In the genomic region with DNA sequence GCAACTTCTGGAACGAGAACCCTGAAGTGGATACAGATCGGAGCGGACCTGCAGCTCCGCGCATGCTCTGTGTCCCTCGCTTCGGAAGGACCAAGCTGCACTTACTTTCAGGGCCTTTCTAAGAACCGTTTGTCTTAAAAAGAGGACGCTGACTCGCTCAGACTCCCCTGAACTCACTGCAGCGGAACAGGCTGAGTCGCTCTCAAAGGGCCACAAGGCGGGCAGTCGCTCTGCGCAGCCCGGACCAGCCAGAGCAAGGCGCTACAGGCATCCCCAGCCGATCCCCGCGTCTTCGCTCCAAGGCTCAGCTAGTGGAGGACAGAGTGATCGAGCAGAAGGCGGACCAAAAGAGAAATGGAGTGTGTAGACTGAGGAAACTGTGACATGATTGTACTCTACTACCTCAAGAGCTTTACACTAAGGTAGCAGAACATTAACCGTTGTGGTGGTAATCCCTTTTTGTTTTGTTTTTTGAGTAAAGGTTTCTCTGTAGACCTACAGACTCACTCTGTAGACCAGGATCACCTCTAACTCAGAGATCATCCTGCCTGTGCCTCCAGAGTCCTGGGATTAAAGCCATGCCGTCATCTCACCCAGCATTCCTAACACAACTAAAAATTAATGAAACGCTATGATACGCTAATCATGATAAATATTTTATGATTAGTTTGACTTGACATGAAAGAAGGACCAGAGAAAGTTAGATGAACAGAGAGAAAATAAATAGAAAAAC, we compare ENCODE assay signal across 8 mouse cellular contexts. TPM values are rescaled to one million over a fixed set of nuclear protein-coding genes. Genes with fewer than 3 reads are reported as not detected.
DNase-seq lines count a peak whose midpoint lies in the region; ATAC-seq and TF ChIP-seq lines count a peak whose summit lies in the region.

Gene Fan1, minus strand, starts transcription at position 266 of the 733 bp plus-strand sequence.

- H3K27me3 ChIP-seq in MEL (ENCODE audit: control insufficient read depth in 1 of 2, insufficient read depth in 2 of 2, low read length in 2 of 2) = no peaks in the 10 kb centered on the region
- no peaks in the 10 kb centered on the region for H3K27me3 ChIP-seq in forebrain, embryonic 16.5 days (replicated peaks; ENCODE audit: control insufficient read depth, insufficient read depth, low read length)
- H3K27me3 ChIP-seq in neural tube, embryonic 15.5 days (replicated peaks) = no peaks in the 10 kb centered on the region

- intact Hi-C loops in heart, postnatal 36 days (cut with DNase I) = loop anchor here (5.0 kb wide), 1 partner anchor 87 kb away; the partner anchor contains the start of gene Mtmr10

- TF ChIP-seq RAD21 in MEL (IDR thresholded peaks at IDR 0.05; ENCODE audit: low read depth, low read length) = no peak

- H3K36me3 ChIP-seq in MEL (ENCODE audit: control insufficient read depth in 1 of 2, insufficient read depth in 2 of 2, low read length in 2 of 2) = peaks cover 3 to 9% of the 10 kb centered on the region in 2 experiments
- peaks cover 7% of the 10 kb centered on the region for H3K36me3 ChIP-seq in forebrain, embryonic 16.5 days (ENCODE audit: control insufficient read depth, insufficient read depth)
- peaks cover 30% of the 10 kb centered on the region for H3K36me3 ChIP-seq in neural tube, embryonic 15.5 days

- peak within 1 kb of the TSS; percentile 81 to 98 for H3K4me3 ChIP-seq in MEL (ENCODE audit: control insufficient read depth in 1 of 2, insufficient read depth in 1 of 2, low read depth in 2 of 2, low read length in 2 of 2)
- peak within 1 kb of the TSS; percentile 64 for H3K4me3 ChIP-seq in forebrain, embryonic 16.5 days (replicated peaks; ENCODE audit: low read length)
- peak within 1 kb of the TSS; percentile 79 for H3K4me3 ChIP-seq in layer of hippocampus, adult 2 months
- peak within 1 kb of the TSS; percentile 97 for H3K4me3 ChIP-seq in lung, adult 2 months (replicated peaks; ENCODE audit: extremely low read depth, low read depth, low read length)
- peak within 1 kb of the TSS; percentile 76 for H3K4me3 ChIP-seq in neural tube, embryonic 15.5 days (replicated peaks)

- H3K27ac ChIP-seq in MEL (ENCODE audit: control insufficient read depth, low read depth, low read length) = peak within 1 kb of the TSS; percentile 99
- H3K27ac ChIP-seq in forebrain, embryonic 16.5 days (ENCODE audit: low read length) = peak within 1 kb of the TSS; percentile 91
- peak within 1 kb of the TSS; percentile 95 for H3K27ac ChIP-seq in layer of hippocampus, adult 2 months
- peak within 1 kb of the TSS; percentile 95 for H3K27ac ChIP-seq in neural tube, embryonic 15.5 days (replicated peaks)

- DNase-seq in MEL (ENCODE audit: low read depth, low spot score) = peak; percentile 91
- peak; percentile 87 to 90 for DNase-seq in cerebellum, adult 18-20 months
- peak; percentile 89 to 94 for DNase-seq in heart, postnatal 36 days
- DNase-seq in layer of hippocampus, adult 2 months (ENCODE audit: low spot score in 2 of 2) = peak; percentile 85 to 89
- DNase-seq in lung, adult 2 months = peak; percentile 88
- peak; percentile 88 for DNase-seq in testis, postnatal 10 days (ENCODE audit: low spot score)

- 4% methylated on average over 27 of the region's 27 CpGs for WGBS in forebrain, embryonic 16.5 days
- 5% methylated on average over 27 of the region's 27 CpGs for WGBS in lung, adult 2 months
- 4% methylated on average over 27 of the region's 27 CpGs for WGBS in neural tube, embryonic 15.5 days

- peaks cover 2% of the 10 kb centered on the region; the same call in 1 of the 2 replicates for H3K79me2 ChIP-seq in MEL (ENCODE audit: control insufficient read depth, insufficient read depth, low read length, poor library complexity)

- peak; percentile 98 for ATAC-seq in forebrain, embryonic 16.5 days
- ATAC-seq in neural tube, embryonic 15.5 days (ENCODE audit: low FRiP score) = peak; percentile 96

- H3K4me1 ChIP-seq in MEL (ENCODE audit: control insufficient read depth in 1 of 2, insufficient read depth in 2 of 2, low read length in 2 of 2) = peaks cover 0 to 3% of the 10 kb centered on the region in 2 experiments; a peak in 1 of 4 replicates
- H3K4me1 ChIP-seq in forebrain, embryonic 16.5 days (replicated peaks; ENCODE audit: control insufficient read depth, insufficient read depth, low read length) = peaks cover 8% of the 10 kb centered on the region
- no peaks in the 10 kb centered on the region for H3K4me1 ChIP-seq in lung, adult 2 months (ENCODE audit: control insufficient read depth, insufficient read depth, low read length)
- H3K4me1 ChIP-seq in neural tube, embryonic 15.5 days = peaks cover 14% of the 10 kb centered on the region

- H3K9ac ChIP-seq in MEL (ENCODE audit: control insufficient read depth, low read depth, low read length, poor library complexity, severe bottlenecking) = peak within 1 kb of the TSS; percentile 99
- H3K9ac ChIP-seq in forebrain, embryonic 16.5 days (replicated peaks; ENCODE audit: low read depth, low read length) = peak within 1 kb of the TSS; percentile 70
- peak within 1 kb of the TSS; percentile 64 for H3K9ac ChIP-seq in neural tube, embryonic 15.5 days (replicated peaks)

- peak within 1 kb of the TSS; percentile 77 for H3K4me2 ChIP-seq in forebrain, embryonic 16.5 days (ENCODE audit: low read length)
- H3K4me2 ChIP-seq in neural tube, embryonic 15.5 days = peak within 1 kb of the TSS; percentile 61

- TF ChIP-seq POLR2A in MEL (IDR thresholded peaks at IDR 0.05; ENCODE audit: control insufficient read depth in 1 of 2, insufficient read depth in 1 of 2, low read depth in 1 of 2, low read length in 2 of 2, poor library complexity in 1 of 2) = peak; percentile 69 to 86; a peak in 3 of 4 replicates
- TF ChIP-seq POLR2A in lung, adult 2 months (IDR thresholded peaks at IDR 0.05; ENCODE audit: borderline replicate concordance, extremely low read depth, low read depth, low read length) = peak; percentile 95

- no peak for TF ChIP-seq CTCF in MEL (IDR thresholded peaks at IDR 0.05 in 2 of 3, conservative IDR thresholded peaks at IDR 0.05 in 1 of 3; ENCODE audit: control insufficient read depth in 1 of 3, insufficient read depth in 1 of 3, low read depth in 2 of 3, low read length in 3 of 3, poor library complexity in 1 of 3, severe bottlenecking in 1 of 3)
- peak; percentile 70 for TF ChIP-seq CTCF in layer of hippocampus, adult 2 months (conservative IDR thresholded peaks at IDR 0.05)
- TF ChIP-seq CTCF in lung, adult 2 months (IDR thresholded peaks at IDR 0.05; ENCODE audit: insufficient read depth, low read length) = 0 out of 2 replicates have a peak, but pooled peaks have one; percentile 8

- no peaks in the 10 kb centered on the region for H3K9me3 ChIP-seq in MEL (replicated peaks; ENCODE audit: insufficient read depth, low read length)
- H3K9me3 ChIP-seq in forebrain, embryonic 16.5 days (ENCODE audit: control insufficient read depth, low read length) = no peaks in the 10 kb centered on the region
- no peaks in the 10 kb centered on the region for H3K9me3 ChIP-seq in neural tube, embryonic 15.5 days (replicated peaks)

- no peak for TF ChIP-seq EP300 in MEL (IDR thresholded peaks at IDR 0.05; ENCODE audit: low read depth in 1 of 2, low read length in 2 of 2)

TF ChIP-seq in MEL, 35 proteins besides CTCF, POLR2A, EP300 and RAD21:
- TF ChIP-seq POLR2AphosphoS2 (IDR thresholded peaks at IDR 0.05; ENCODE audit: low read length) (peak; percentile 68; the same call in 1 of the 2 replicates), E2F4 (IDR thresholded peaks at IDR 0.05; ENCODE audit: borderline replicate concordance, low read depth, low read length) (no peak), TBP (IDR thresholded peaks at IDR 0.05; ENCODE audit: low read depth, low read length) (peak; percentile 58; the same call in 1 of the 2 replicates), GABPA (IDR thresholded peaks at IDR 0.05; ENCODE audit: low read depth, low read length) (no peak), POLR2AphosphoS5 (IDR thresholded peaks at IDR 0.05; ENCODE audit: borderline replicate concordance, low read depth, low read length) (no peak), USF1 (IDR thresholded peaks at IDR 0.05; ENCODE audit: low read depth, low read length) (no peak), TCF12 (IDR thresholded peaks at IDR 0.05; ENCODE audit: low read depth, low read length) (peak; percentile 23; the same call in 1 of the 2 replicates), SMC3 (IDR thresholded peaks at IDR 0.05; ENCODE audit: low read depth, low read length) (no peak), NRF1 (IDR thresholded peaks at IDR 0.05; ENCODE audit: insufficient read depth, low read depth, low read length, poor library complexity, severe bottlenecking) (peak; percentile 75), ZMIZ1 (IDR thresholded peaks at IDR 0.05; ENCODE audit: low read depth, low read length) (0 out of 2 replicates have a peak, but pooled peaks have one; percentile 59), MAZ (IDR thresholded peaks at IDR 0.05; ENCODE audit: low read depth, low read length) (no peak), MXI1 (IDR thresholded peaks at IDR 0.05; ENCODE audit: low read depth, low read length) (peak; percentile 74; the same call in 1 of the 2 replicates), HCFC1 (IDR thresholded peaks at IDR 0.05; ENCODE audit: low read depth, low read length) (peak; percentile 90), RCOR1 (IDR thresholded peaks at IDR 0.05; ENCODE audit: low read depth, low read length) (no peak), NELFE (IDR thresholded peaks at IDR 0.05; ENCODE audit: low read depth, low read length) (peak; percentile 81), ETS1 (IDR thresholded peaks at IDR 0.05; ENCODE audit: low read depth, low read length) (no peak), TAL1 (IDR thresholded peaks at IDR 0.05; ENCODE audit: low read length) (no peak), UBTF (IDR thresholded peaks at IDR 0.05; ENCODE audit: borderline replicate concordance, insufficient read depth, low read depth, low read length) (no peak), SIN3A (IDR thresholded peaks at IDR 0.05; ENCODE audit: low read length) (peak; percentile 96), GATA1 (IDR thresholded peaks at IDR 0.05; ENCODE audit: low read depth, low read length) (no peak), CHD2 (IDR thresholded peaks at IDR 0.05; ENCODE audit: low read length) (no peak), ELF1 (IDR thresholded peaks at IDR 0.05; ENCODE audit: low read depth, low read length) (0 out of 2 replicates have a peak, but pooled peaks have one; percentile 20)

RNA-seq across cellular contexts. Expression of gene Fan1, which starts in this region (rescaled TPM):
- 2.9 and 3.1 TPM in 2 replicates for total RNA-seq in MEL (2012; rRNA removed)
- 1 to 10 TPM in 1 of 2 experiments, not detected in 1; 3.6 TPM for polyA plus RNA-seq in MEL (2012; ENCODE audit: insufficient read depth in 1 of 2, insufficient read length in 2 of 2, low read depth in 1 of 2, low replicate concordance in 2 of 2, missing spikeins in 1 of 2)
- polyA plus RNA-seq in forebrain, embryonic 16.5 days (2015; fragmentation: Nextera tagmentation; extraction: Ambion mirVana) = 5.2 and 7.8 TPM in 2 replicates
- 1 to 10 TPM; 8.9 to 9.9 TPM for total RNA-seq in heart, postnatal 36 days (2021)
- 10 to 100 TPM; 13.3 to 14.0 TPM for total RNA-seq in layer of hippocampus, adult 2 months (2021)
- polyA plus RNA-seq in lung, adult 2 months (2012; rRNA removed) = 2.7 and 3.8 TPM in 2 replicates
- polyA plus RNA-seq in neural tube, embryonic 15.5 days (2015; fragmentation: Nextera tagmentation; extraction: Ambion mirVana) = 5.3 and 6.3 TPM in 2 replicates

Comparison
In these comparisons a context has a peak if more than half of its experiments do, and no peak if none do; other contexts are left out.
1. Peak in every context shown above with its lines: DNase-seq, ATAC-seq, H3K4me3 ChIP-seq and H3K27ac ChIP-seq.
2. CTCF ChIP-seq: peak in layer of hippocampus, adult 2 months (single experiment) and lung, adult 2 months (single experiment); none in MEL (0 of 3).